Mouse (Mus musculus) stomach, postnatal 0 days (tissue): ENCODE results near the gene Camk2n2.

Experiments
- CTCF ChIP-seq: IDR thresholded peaks from 2 replicates; pipeline ENCODE4 v1.5.1; 2016; ENCODE audit warnings: antibody characterized with exemption, low read depth, mild to moderate bottlenecking, moderate library complexity
- EP300 ChIP-seq: optimal IDR thresholded peaks from 2 replicates; pipeline ENCODE3; 2016; ENCODE audit warnings: antibody characterized with exemption

- TF ChIP-seq CTCF (no peak), EP300 (no peak)
These were observed 2.1 kb upstream of the Camk2n2 start for GRCm38 (mm10) chr16:20623211-20623610.
